Mouse (Mus musculus) limb, embryonic 14.5 days (tissue): ENCODE measurements around the gene Zfp106. TPM values are rescaled to one million over a fixed set of nuclear protein-coding genes. Genes with fewer than 3 reads are reported as not detected.

Source experiments
- ATAC-seq: fragments of 200-750 bp; cut with Nextera tagmentation; 2 replicates; pipeline ENCODE4 v1.8.0; 2017; ENCODE audit warnings: low read depth, moderate number of reproducible peaks, moderate TSS enrichment; ENCODE audit not compliant: low FRiP score
- DNase-seq: peaks from one replicate; pipeline ENCODE4 v3.0.0-alpha.2; 2015; ENCODE audit warnings: low spot score
- H3K27ac ChIP-seq: fragments of 300-500 bp; sonication (generic); replicated peaks from 2 replicates; pipeline ENCODE4 v1.5.1; 2014; ENCODE audit warnings: low read depth, mild to moderate bottlenecking, low read length, moderate library complexity, mixed read lengths
- H3K27me3 ChIP-seq: fragments of 300-500 bp; sonication (generic); 2 replicates; pipeline ENCODE4 v1.6.1; 2014; ENCODE audit warnings: low read length, mixed read lengths; ENCODE audit not compliant: control insufficient read depth, insufficient read depth
- H3K36me3 ChIP-seq: fragments of 300-500 bp; sonication (generic); 2 replicates; pipeline ENCODE4 v1.6.1; 2014; ENCODE audit warnings: mild to moderate bottlenecking, low read length, moderate library complexity, mixed read lengths; ENCODE audit not compliant: control insufficient read depth, insufficient read depth
- H3K4me1 ChIP-seq: fragments of 300-500 bp; sonication (generic); 2 replicates; pipeline ENCODE4 v1.6.1; 2014; ENCODE audit warnings: antibody characterized with exemption, low read length, mixed read lengths; ENCODE audit not compliant: control insufficient read depth, insufficient read depth
- H3K4me2 ChIP-seq: fragments of 300-500 bp; sonication (generic); replicated peaks from 2 replicates; pipeline ENCODE4 v1.6.1; 2014; ENCODE audit warnings: low read depth, mild to moderate bottlenecking, low read length, moderate library complexity; ENCODE audit not compliant: severe bottlenecking
- H3K4me3 ChIP-seq: fragments of 300-500 bp; sonication (generic); replicated peaks from 2 replicates; pipeline ENCODE4 v1.5.1; 2014; ENCODE audit warnings: low read length
- H3K9ac ChIP-seq: fragments of 300-500 bp; sonication (generic); 2 replicates; pipeline ENCODE4 v1.6.1; 2014; ENCODE audit warnings: mild to moderate bottlenecking, low read depth, low read length, moderate library complexity; ENCODE audit not compliant: severe bottlenecking
- H3K9me3 ChIP-seq: fragments of 300-500 bp; sonication (generic); 2 replicates; pipeline ENCODE4 v1.6.1; 2016; ENCODE audit warnings: low read length; ENCODE audit not compliant: control insufficient read depth
- POLR2A ChIP-seq: fragments of 200-500 bp; IDR thresholded peaks from 2 replicates; pipeline ENCODE4 v1.8.0; 2012; ENCODE audit warnings: inconsistent platforms, mild to moderate bottlenecking, moderate library complexity, borderline replicate concordance; ENCODE audit not compliant: insufficient read depth, insufficient read length; ENCODE audit errors: extremely low read depth
- WGBS: fragments of 180-500 bp; shearing (Covaris S2); extraction: QIAGEN DNeasy Blood & Tissue Kit; methylation state at CpG from one replicate; pipeline ENCODE4 v1.1.7; 2014; 5-methylcytosine and 5-hydroxymethylcytosine counted together
- polyA plus RNA-seq, 2 experiments: library from polyadenylated mRNA; depleted of rRNA in 1 of 2; stranded (reverse) in 1 of 2; unstranded in 1 of 2; fragments of >200 nt; fragmentation: Nextera tagmentation in 1 of 2; extraction: Ambion mirVana in 1 of 2; gene quantifications; 2 replicates each; pipeline versions ENCODE4 v1.2.1 to v1.2.3; 2012 to 2014

The Zfp106 gene
- polyA plus RNA-seq (2012; rRNA removed) (58.0 and 61.9 TPM in 2 replicates), polyA plus RNA-seq (2014; fragmentation: Nextera tagmentation; extraction: Ambion mirVana) (60.7 and 61.1 TPM in 2 replicates)

DNA sequence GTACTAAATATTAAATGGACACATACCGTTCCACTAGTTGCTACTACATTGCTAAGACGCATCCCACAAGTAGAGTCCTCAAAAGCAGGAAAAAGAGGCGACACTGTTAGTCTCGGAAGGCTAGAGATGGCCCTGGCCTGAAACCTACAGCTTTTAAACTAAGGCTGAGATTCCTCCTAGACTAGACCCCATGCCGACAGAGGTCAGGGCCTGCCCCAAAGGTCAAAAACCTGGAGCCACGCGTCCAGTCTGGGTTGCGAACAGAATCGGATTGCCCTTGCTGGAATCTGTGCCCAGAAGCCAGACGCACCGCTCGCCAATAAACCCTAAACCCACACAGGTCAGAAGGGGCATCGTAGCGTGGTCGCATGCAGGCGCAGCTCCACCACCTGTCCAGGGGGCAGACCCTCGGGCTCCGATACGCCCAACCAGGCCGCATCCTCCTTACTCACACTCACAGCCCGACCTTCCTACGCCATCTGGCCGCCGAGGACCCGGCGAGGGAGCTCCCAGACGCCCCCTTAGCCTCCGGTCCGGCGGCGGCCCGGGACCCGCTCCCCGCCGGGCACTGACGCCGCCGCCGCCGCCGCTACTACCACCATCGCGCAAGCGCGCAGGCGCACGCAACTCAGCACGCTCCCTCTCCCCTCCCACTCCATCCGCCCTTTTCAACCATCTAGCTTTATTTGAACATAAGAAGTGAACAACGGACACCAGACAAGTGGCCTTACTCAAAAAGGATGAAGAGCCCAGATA lies at the start of gene Zfp106:
TSS of gene Zfp106 (minus strand) at position 609 of the 756 bp plus-strand sequence.
- Histone ChIP-seq H3K36me3 (no peaks in the 10 kb centered on the region), H3K9me3 (no peaks in the 10 kb centered on the region), H3K4me1 (peaks cover 7% of the 10 kb centered on the region), H3K4me2 (peak within 1 kb of the TSS; percentile 68), H3K9ac (peak within 1 kb of the TSS; percentile 93), H3K27me3 (no peaks in the 10 kb centered on the region), H3K27ac (peak within 1 kb of the TSS; percentile 66; the same call in 1 of the 2 replicates), H3K4me3 (peak within 1 kb of the TSS; percentile 83)
- peak; percentile 60; the same call in 1 of the 2 replicates for TF ChIP-seq POLR2A
- DNase-seq: peak; percentile 93
- ATAC-seq: peak; percentile 82
- under 1% methylated on average over 44 of the region's 50 CpGs for WGBS

DNA sequence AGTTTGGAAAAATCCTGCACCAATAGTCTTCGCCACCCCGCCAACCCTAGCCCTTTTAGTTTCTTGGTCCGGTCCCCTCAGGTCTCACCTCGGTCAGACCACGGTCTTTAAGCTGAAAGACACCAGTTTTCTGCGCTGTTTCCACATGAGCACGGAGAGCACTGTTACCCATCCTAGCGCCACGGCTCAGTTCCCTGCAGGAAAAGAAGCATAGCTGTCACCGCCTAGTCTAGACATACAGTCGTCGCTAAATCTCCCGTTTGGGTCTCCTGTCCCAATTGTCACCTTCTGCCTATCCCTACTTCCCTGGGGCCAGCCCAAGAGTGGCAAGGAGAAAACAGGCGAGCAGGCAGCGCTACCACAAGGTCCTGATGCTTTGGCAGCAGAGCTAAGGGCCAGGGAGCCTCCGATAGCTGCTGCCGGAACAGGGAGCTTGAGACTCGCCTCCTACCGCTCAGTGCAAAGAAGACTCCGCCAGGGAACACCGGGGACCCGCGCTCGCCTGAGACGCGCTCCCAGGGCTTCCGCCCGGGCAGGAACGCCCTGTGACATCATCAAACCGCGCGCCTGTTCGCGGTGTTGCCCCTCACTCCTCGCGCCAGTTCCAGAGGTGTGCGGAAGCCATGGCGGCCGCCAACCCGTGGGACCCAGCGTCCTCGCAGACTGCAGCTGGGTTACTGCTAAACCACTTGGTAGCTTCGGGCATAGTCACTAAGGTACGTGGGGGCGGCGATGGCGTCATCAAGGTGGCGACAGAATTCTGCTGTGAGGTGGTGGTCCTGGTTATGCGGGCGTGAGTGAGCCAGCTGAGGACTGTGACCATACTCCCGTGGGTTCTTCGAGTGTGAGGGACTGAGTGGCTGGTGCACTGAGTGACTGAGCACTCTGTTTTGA lies 45.4 kb upstream of the Zfp106 start, which contains the start of the genes Haus2 and Lrrc57:
TSS of gene Haus2 (plus strand) at position 554 of the 894 bp plus-strand sequence.
TSS of gene Lrrc57 (minus strand) at position 691 of the 894 bp plus-strand sequence.
- DNase-seq: peak; percentile 87
- TF ChIP-seq POLR2A: peak; percentile 83; the same call in 1 of the 2 replicates
- peak within 1 kb of the TSS; percentile 85 for H3K4me2 ChIP-seq
- peak within 1 kb of the TSS; percentile 84 for H3K9ac ChIP-seq
- H3K4me1 ChIP-seq: 0 out of 2 replicates have a peak, but pooled peaks cover 7% of the 10 kb centered on the region
- H3K36me3 ChIP-seq: peaks cover 8% of the 10 kb centered on the region
- no peaks in the 10 kb centered on the region for H3K27me3 ChIP-seq
- peak within 1 kb of the TSS; percentile 58 for H3K4me3 ChIP-seq
- no peaks in the 10 kb centered on the region for H3K9me3 ChIP-seq
- WGBS: under 1% methylated on average over 48 of the region's 52 CpGs
- H3K27ac ChIP-seq: peak within 1 kb of the TSS; percentile 87
- peak; percentile 95 for ATAC-seq

DNA sequence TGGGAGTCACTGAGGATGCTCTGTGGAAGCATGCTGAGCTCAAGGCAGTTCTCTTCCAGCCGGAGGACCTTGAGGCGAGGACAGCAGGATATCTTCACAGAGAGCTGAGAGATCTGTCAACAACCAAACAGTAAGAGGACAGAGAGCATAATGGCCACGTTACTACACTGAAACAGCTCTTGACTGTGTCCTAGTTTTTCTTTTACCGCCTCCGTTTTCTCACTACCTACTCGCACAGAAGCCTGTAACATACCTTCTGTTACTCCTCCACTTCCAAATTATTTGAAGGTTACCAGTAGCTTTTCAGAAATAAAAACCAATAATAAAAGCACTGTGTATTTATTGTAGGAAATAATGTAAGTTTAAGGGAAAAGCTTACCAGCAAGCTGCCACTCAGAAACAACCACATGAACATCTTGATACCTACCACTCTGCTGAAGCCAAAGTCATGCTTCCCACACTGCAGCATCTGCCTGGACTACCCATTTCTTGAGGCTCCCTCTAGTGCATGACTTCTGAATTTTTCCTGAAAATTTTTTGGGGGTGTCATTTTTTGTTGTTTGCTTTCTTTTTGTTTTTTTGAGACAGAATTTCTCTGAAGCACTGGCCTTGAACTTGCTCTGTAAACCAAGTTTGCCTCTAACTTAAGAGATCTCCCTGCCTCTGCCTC lies 42.5 kb upstream of the Zfp106 start:
- no peaks in the 10 kb centered on the region for H3K9me3 ChIP-seq
- no peaks in the 10 kb centered on the region for H3K27me3 ChIP-seq
- no peak overlapping the region for H3K9ac ChIP-seq
- WGBS: 92% methylated on average over 6 of the region's 6 CpGs
- H3K27ac ChIP-seq: no peak overlapping the region
- H3K4me3 ChIP-seq: no peak overlapping the region
- TF ChIP-seq POLR2A: no peak
- DNase-seq: no peak
- no peak for ATAC-seq
- H3K4me1 ChIP-seq: 0 out of 2 replicates have a peak, but pooled peaks cover 7% of the 10 kb centered on the region
- H3K36me3 ChIP-seq: peaks cover 25% of the 10 kb centered on the region
- H3K4me2 ChIP-seq: no peak overlapping the region

DNA sequence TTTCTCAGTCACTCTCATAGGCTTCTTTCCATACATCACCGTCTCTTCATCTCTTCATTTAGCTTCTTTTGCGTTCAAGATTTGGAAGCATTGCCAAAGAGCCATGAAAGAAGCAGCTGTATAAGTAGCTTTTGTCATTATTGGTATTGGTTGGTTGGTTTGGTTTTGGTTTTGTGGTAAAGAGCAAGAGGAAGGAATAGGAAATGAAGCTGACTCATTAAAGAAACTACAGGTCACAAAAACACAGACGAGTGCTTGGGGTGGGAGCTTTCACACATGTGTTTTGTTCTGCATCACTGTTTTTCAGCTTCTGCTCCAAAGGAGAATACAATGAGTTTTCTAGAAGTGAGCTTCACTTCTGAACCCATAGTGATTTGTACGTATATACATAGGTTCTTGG lies 35.9 kb upstream of the Zfp106 start:
- peaks cover 73% of the 10 kb centered on the region for H3K36me3 ChIP-seq

More for the DNA sequence above, 35.9 kb upstream of the Zfp106 start:
- Histone ChIP-seq H3K9ac (no peak overlapping the region), H3K4me1 (no peaks in the 10 kb centered on the region), H3K4me3 (no peak overlapping the region), H3K9me3 (no peaks in the 10 kb centered on the region), H3K27ac (no peak overlapping the region), H3K4me2 (no peak overlapping the region), H3K27me3 (no peaks in the 10 kb centered on the region)
- ATAC-seq (no peak), DNase-seq (no peak)
- 93% methylated on average over 4 of the region's 4 CpGs for WGBS
- no peak for TF ChIP-seq POLR2A
